Mouse (Mus musculus) bone marrow, adult 2 months (tissue): ENCODE measurements around the gene Capzb.

Experiments
- CTCF ChIP-seq: fragments of 200-500 bp; IDR thresholded peaks from 2 replicates; pipeline ENCODE4 v1.5.1; 2011; ENCODE audit warnings: low read length, control low read depth; ENCODE audit not compliant: control insufficient read depth, insufficient read depth
- POLR2A ChIP-seq: fragments of 200-500 bp; IDR thresholded peaks from 2 replicates; pipeline ENCODE4 v1.6.1; 2011; ENCODE audit warnings: low read depth, mild to moderate bottlenecking, control low read depth, low read length, borderline replicate concordance; ENCODE audit not compliant: control insufficient read depth

DNA sequence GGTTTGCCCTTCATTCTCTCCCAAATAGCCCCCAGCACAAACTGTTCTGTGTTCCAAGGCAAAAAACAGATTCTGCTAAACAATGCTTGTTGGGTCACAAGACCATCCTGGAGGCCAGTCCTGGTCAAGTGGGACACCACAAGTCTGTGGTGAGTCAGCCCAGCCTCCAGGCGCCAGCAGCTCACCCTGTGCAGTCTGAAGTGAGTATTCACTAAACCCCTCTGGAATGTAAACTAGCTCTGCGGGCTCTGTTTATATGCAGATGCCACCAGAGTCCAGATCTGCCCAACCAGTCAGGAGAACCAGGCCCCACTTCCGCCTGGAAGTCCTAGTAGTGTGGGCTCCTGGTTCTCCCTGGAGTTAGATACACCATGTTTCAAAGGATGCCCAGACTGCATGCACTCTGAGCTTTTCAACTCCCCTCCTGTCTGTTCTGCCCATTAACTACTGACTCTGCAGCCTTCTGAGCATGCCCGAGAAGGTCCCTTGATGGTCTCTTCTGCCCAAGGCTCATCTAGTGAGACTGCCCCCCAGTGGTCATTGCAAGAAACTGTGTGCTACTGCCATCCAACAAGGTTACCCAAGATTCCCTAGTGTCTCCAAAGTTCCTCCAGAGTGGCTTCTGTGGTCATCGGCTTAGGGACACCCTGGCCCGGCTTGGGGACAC, 39.9 kb downstream of the Capzb start:
- TF ChIP-seq CTCF (peak; percentile 72), POLR2A (no peak)
